Mouse (Mus musculus) spleen, postnatal 14 days (tissue): Measurements from ENCODE around the gene Olfr58.
"Not testable (repeated sequence)": the region's sequence is repeated elsewhere in the genome, so short reads cannot be mapped to it uniquely, and the experiment has no call there.

Experiments
- DNase-seq, 2 experiments: peaks; one replicate each; pipeline ENCODE4 v3.0.0; 2021 to 2022; ENCODE audit warnings: low spot score in 2 of 2

Olfr58 gene

GRCm38 (mm10) chr9:19779983-19780382, at the start of gene Olfr58:
Olfr58 (plus strand) TSS chr9:19780283.
- no peak for DNase-seq

- no peak for DNase-seq
Measured at GRCm38 (mm10) chr9:19769136-19769535, 10.9 kb upstream of the Olfr58 start.

DNA sequence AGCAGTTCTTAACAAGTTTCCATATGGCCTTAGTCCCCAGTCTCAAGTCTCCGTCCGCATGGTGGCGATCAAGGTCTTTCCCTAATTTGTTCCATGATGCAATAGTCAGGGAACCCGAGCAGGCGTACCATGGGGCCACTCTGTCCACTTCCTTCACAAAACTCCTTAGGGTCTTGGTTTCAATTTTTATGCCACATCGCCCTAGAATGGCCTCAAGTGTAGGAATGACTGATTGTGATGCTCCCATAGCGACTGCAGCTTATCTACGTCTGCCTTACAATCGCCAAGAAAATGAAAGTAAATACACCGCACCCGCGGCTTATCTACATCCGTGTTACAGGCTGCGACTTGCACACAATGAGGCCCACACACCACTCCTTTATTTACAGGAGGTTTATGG, 10.4 kb upstream of the Olfr58 start:
- no peak for DNase-seq

DNA sequence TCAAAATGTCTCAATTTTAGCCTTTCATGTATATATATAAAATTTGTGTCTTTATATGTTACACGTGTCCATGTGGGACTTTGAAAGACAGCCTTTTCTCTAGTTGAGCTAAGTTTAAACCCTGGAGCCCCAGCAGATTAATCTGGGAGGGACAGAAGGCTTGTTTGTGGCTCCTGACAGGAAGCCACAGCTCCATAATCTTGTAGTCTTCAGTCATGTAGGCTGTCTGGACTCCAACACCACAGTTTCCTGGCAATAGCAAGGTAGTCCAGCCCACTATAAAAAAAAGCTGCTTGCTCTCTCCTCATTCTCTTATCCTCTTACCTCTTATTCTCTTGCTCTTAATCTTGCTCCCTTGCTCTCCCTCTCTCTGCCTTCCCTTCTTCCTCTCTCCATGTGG, 22.9 kb downstream of the Olfr58 start:
- DNase-seq, result no peak

- DNase-seq, result not testable (repeated sequence)
Measured at GRCm38 (mm10) chr9:19804606-19805005, 24.5 kb downstream of the Olfr58 start, which contains the start of gene Olfr859. Olfr859 (plus strand) TSS chr9:19804906.
